Comparison of ENCODE assay signal across 16 mouse cellular contexts in genomic region chr4:91230439-91230863, GRCm38 (mm10).
DNase-seq lines count a peak whose midpoint lies in the region; ATAC-seq lines count a peak whose summit lies in the region.
"Had no signal": no experiment of that assay in that cellular context is flagged by ENCODE, and none has a peak within 500 bp of the region (broad histone marks: within the 10 kb centered on the region; RNA-seq: fewer than 3 reads in every experiment).

No protein-coding gene starts in this region.

- H3K27me3 ChIP-seq in embryonic facial prominence, embryonic 14.5 days (replicated peaks; ENCODE audit: control insufficient read depth, insufficient read depth, low read length): no peaks in the 10 kb centered on the region
- H3K27me3 ChIP-seq in embryonic facial prominence, embryonic 10.5 days (replicated peaks; ENCODE audit: low read depth, poor library complexity, severe bottlenecking): no peaks in the 10 kb centered on the region
- H3K27me3 ChIP-seq in midbrain, embryonic 12.5 days: no peaks in the 10 kb centered on the region
- H3K27me3 ChIP-seq in midbrain, embryonic 10.5 days (ENCODE audit: low read depth, poor library complexity, severe bottlenecking): no peaks in the 10 kb centered on the region
- H3K27me3 ChIP-seq in forebrain, embryonic 12.5 days: no peaks in the 10 kb centered on the region
- H3K27me3 ChIP-seq in midbrain, embryonic 15.5 days (replicated peaks): no peaks in the 10 kb centered on the region
- H3K27me3 ChIP-seq: heart, embryonic 12.5 days; liver, embryonic 12.5 days; lung, embryonic 15.5 days had no signal

- H3K9ac ChIP-seq in embryonic facial prominence, embryonic 14.5 days (ENCODE audit: low read depth, low read length): no peak overlapping the region
- no peak overlapping the region for H3K9ac ChIP-seq in midbrain, embryonic 12.5 days (replicated peaks)
- no peak overlapping the region for H3K9ac ChIP-seq in forebrain, embryonic 12.5 days
- no peak overlapping the region for H3K9ac ChIP-seq in midbrain, embryonic 15.5 days
- H3K9ac ChIP-seq: heart, embryonic 12.5 days; liver, embryonic 12.5 days; lung, embryonic 15.5 days had no signal

- DNase-seq in embryonic facial prominence, embryonic 14.5 days (ENCODE audit: low spot score): peak; percentile 43
- DNase-seq in embryonic facial prominence, embryonic 10.5 days (ENCODE audit: low spot score): no peak
- no peak for DNase-seq in midbrain, embryonic 10.5 days (ENCODE audit: low spot score)
- DNase-seq in ovary, postnatal 10 days (ENCODE audit: low spot score): no peak
- no peak for DNase-seq in urinary bladder, postnatal 36 days (ENCODE audit: low spot score in 2 of 2)
- DNase-seq: embryo, embryonic 11 days; kidney, adult 9 months; right cerebral cortex, postnatal 14 days had no signal

- peak; percentile 56; the same call in 1 of the 2 replicates for ATAC-seq in embryonic facial prominence, embryonic 14.5 days (ENCODE audit: low read depth)
- peak; percentile 61; the same call in 1 of the 2 replicates for ATAC-seq in midbrain, embryonic 12.5 days (ENCODE audit: low FRiP score, low read depth)
- ATAC-seq in forebrain, embryonic 12.5 days (ENCODE audit: low FRiP score): peak; percentile 84
- ATAC-seq in midbrain, embryonic 15.5 days (replicated peaks): peak; percentile 60
- ATAC-seq: inflammation-experienced regulatory T-cells, adult 6 months; liver, embryonic 12.5 days had no signal

- H3K4me1 ChIP-seq in embryonic facial prominence, embryonic 14.5 days (ENCODE audit: control insufficient read depth, insufficient read depth, low read length): no peaks in the 10 kb centered on the region
- 0 out of 2 replicates have a peak, but pooled peaks cover 4% of the 10 kb centered on the region for H3K4me1 ChIP-seq in embryonic facial prominence, embryonic 10.5 days
- no peaks in the 10 kb centered on the region for H3K4me1 ChIP-seq in midbrain, embryonic 12.5 days
- no peaks in the 10 kb centered on the region for H3K4me1 ChIP-seq in midbrain, embryonic 10.5 days
- 0 out of 2 replicates have a peak, but pooled peaks cover 3% of the 10 kb centered on the region for H3K4me1 ChIP-seq in forebrain, embryonic 12.5 days
- peaks cover 7% of the 10 kb centered on the region for H3K4me1 ChIP-seq in midbrain, embryonic 15.5 days
- H3K4me1 ChIP-seq: heart, embryonic 12.5 days; liver, embryonic 12.5 days; lung, embryonic 15.5 days had no signal

- H3K4me3 ChIP-seq in embryonic facial prominence, embryonic 14.5 days (ENCODE audit: low read depth, low read length): no peak overlapping the region
- no peak overlapping the region for H3K4me3 ChIP-seq in embryonic facial prominence, embryonic 10.5 days
- no peak overlapping the region for H3K4me3 ChIP-seq in midbrain, embryonic 12.5 days
- H3K4me3 ChIP-seq in midbrain, embryonic 10.5 days: no peak overlapping the region
- H3K4me3 ChIP-seq in forebrain, embryonic 12.5 days (replicated peaks): no peak overlapping the region
- no peak overlapping the region for H3K4me3 ChIP-seq in midbrain, embryonic 15.5 days
- H3K4me3 ChIP-seq: heart, embryonic 12.5 days; liver, embryonic 12.5 days; lung, embryonic 15.5 days had no signal

- H3K4me2 ChIP-seq in embryonic facial prominence, embryonic 14.5 days (ENCODE audit: low read depth, low read length): no peak overlapping the region
- H3K4me2 ChIP-seq in midbrain, embryonic 12.5 days (replicated peaks): no peak overlapping the region
- H3K4me2 ChIP-seq in forebrain, embryonic 12.5 days: no peak overlapping the region
- H3K4me2 ChIP-seq in midbrain, embryonic 15.5 days: no peak overlapping the region
- H3K4me2 ChIP-seq: heart, embryonic 12.5 days; liver, embryonic 12.5 days; lung, embryonic 15.5 days had no signal

- H3K27ac ChIP-seq in embryonic facial prominence, embryonic 14.5 days (replicated peaks; ENCODE audit: low read depth, low read length): no peak overlapping the region
- H3K27ac ChIP-seq in embryonic facial prominence, embryonic 10.5 days (replicated peaks): no peak overlapping the region
- H3K27ac ChIP-seq in midbrain, embryonic 12.5 days (replicated peaks): no peak overlapping the region
- H3K27ac ChIP-seq in midbrain, embryonic 10.5 days (replicated peaks): no peak overlapping the region
- H3K27ac ChIP-seq in forebrain, embryonic 12.5 days: no peak overlapping the region
- H3K27ac ChIP-seq in midbrain, embryonic 15.5 days: 0 out of 2 replicates have a peak overlapping the region, but pooled peaks have one; percentile 36
- H3K27ac ChIP-seq: liver, embryonic 12.5 days; lung, embryonic 15.5 days; macrophage had no signal

- 56% methylated on average over 1 of the region's 1 CpGs for WGBS in embryonic facial prominence, embryonic 14.5 days
- WGBS in embryonic facial prominence, embryonic 10.5 days: 85% methylated on average over 1 of the region's 1 CpGs
- 62% methylated on average over 1 of the region's 1 CpGs for WGBS in midbrain, embryonic 12.5 days
- WGBS in midbrain, embryonic 10.5 days: 77% methylated on average over 1 of the region's 1 CpGs
- 72% methylated on average over 1 of the region's 1 CpGs for WGBS in forebrain, embryonic 12.5 days
- WGBS in midbrain, embryonic 15.5 days: 62% methylated on average over 1 of the region's 1 CpGs

- H3K36me3 ChIP-seq in embryonic facial prominence, embryonic 14.5 days (ENCODE audit: control insufficient read depth, insufficient read depth, low read length): no peaks in the 10 kb centered on the region
- H3K36me3 ChIP-seq in embryonic facial prominence, embryonic 10.5 days (replicated peaks): 0 out of 2 replicates have a peak, but pooled peaks cover 3% of the 10 kb centered on the region
- peaks cover 40% of the 10 kb centered on the region for H3K36me3 ChIP-seq in midbrain, embryonic 12.5 days
- peaks cover 39% of the 10 kb centered on the region for H3K36me3 ChIP-seq in midbrain, embryonic 10.5 days
- H3K36me3 ChIP-seq in forebrain, embryonic 12.5 days (replicated peaks): peaks cover 28% of the 10 kb centered on the region
- peaks cover 5% of the 10 kb centered on the region; the same call in 1 of the 2 replicates for H3K36me3 ChIP-seq in midbrain, embryonic 15.5 days (replicated peaks)
- H3K36me3 ChIP-seq: heart, embryonic 12.5 days; liver, embryonic 12.5 days; lung, embryonic 15.5 days had no signal

- H3K9me3 ChIP-seq in embryonic facial prominence, embryonic 14.5 days (ENCODE audit: control insufficient read depth, low read length): no peaks in the 10 kb centered on the region
- H3K9me3 ChIP-seq in embryonic facial prominence, embryonic 10.5 days: no peaks in the 10 kb centered on the region
- no peaks in the 10 kb centered on the region for H3K9me3 ChIP-seq in midbrain, embryonic 12.5 days
- H3K9me3 ChIP-seq in midbrain, embryonic 10.5 days (replicated peaks): no peaks in the 10 kb centered on the region
- H3K9me3 ChIP-seq in forebrain, embryonic 12.5 days: no peaks in the 10 kb centered on the region
- H3K9me3 ChIP-seq in midbrain, embryonic 15.5 days: no peaks in the 10 kb centered on the region
- H3K9me3 ChIP-seq: heart, embryonic 12.5 days; liver, embryonic 12.5 days; lung, embryonic 15.5 days had no signal
